Mouse (Mus musculus): ENCODE measurements around the gene Tenm4.

Tenm4 gene

GRCm38 (mm10) chr7:96204809-96205350 lies 33.8 kb downstream of the Tenm4 start:
- no peak for DNase-seq

GRCm38 (mm10) chr7:96207071-96207470 lies 36.0 kb downstream of the Tenm4 start:
- DNase-seq = no peak

DNA sequence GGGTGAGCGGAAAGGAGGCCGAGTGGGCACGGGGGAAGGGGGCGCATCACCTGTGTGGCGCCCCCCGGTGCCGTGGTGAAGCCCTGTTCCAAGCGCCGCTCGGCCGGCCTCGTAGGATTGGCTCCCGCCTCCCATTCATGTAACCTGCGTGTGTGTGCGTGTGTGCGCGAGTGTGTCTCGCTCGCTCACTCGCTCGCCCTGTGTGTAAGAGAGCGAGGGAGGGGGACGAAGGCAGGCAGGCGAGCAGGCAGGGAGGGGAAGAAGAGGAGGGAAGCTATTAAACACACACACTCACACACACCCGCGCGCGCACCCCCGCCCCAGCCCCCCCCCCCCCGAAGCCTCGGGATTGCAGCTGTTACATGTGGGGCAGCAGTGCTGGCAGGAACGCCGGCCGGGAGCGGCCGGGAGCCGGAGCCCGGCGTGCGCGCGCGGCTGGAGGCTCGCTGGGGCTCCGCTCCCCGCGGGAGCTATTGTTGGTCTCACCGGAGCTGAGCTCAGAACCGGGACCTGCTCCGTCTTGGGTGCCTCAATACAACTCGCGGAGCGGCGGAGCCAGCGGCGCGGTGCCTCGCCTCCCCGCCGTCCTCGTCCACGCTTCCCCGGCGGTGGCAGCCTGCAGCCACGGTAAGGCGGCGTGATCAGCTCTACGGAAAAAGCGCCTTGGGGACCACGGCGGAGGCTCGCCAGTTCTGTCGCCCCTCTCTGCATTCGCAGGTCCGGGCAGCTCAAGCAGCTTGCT lies 38.9 kb downstream of the Tenm4 start:
- peak; percentile 40 to 57 for DNase-seq

DNA sequence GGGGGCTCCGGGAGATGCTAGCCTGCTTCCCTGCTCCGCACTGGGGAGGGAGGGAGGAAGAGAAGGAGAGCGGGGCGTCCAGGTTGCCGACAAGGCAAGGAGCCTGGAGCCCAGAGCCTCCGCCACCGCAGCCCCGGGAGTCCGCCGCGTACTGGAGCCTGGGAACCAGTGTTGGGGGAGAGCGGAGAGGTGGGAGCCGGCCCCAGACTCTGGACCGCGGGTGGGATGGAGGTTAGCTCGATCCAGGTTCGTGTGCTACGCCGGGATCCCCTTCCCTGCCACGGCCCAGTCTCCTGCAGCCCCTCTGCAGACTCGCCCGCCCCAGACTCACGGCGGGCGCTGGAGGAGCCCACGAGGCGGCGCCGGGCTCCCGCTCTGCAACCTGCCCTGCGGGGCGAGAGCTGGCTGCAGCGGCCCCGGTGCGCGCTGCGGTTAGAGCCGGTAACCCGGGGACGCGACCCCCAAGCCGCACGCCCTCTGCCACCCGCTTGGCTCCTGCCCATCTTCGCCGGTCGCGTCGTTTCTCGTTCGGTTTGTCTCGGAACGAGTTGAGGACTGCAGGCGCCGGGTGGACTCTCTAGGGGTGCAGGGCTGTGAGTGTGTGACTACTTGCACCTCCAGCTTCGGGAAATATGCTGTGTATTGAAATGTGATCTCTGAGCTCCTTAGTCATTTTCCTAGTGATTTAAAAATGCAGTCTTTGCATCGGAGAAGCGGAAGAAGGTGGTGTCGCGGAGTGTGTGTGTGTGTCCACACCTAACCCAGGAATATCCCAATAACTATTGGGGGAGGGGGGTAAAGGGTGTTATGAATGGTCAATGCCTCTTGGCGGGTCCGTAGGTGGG lies 39.7 kb downstream of the Tenm4 start:
- peak; percentile 17 to 44 for DNase-seq

DNA sequence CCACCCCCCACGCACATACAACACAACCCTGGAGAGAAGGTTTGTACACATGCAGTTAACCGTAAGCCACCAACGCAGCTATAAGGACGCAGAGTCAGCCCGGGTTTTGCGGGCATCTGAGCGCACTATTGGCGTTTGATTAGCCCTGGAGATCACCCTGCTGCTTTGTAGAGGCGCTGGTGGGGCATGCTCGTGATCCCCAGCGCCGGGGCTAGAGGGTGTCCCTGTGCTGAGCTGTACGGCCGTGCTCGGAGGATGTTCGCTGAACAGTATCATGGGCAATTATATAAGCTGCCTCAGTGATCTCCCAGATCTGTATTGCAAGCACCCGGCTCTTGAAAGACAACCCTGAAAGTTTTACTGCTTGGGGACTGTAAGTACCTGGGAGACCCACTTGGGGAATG lies 40.6 kb downstream of the Tenm4 start:
- DNase-seq = peak in 1 of 2 experiments; percentile 31

- no peak for DNase-seq
Measured at GRCm38 (mm10) chr7:96212224-96212591, 41.2 kb downstream of the Tenm4 start.

DNA sequence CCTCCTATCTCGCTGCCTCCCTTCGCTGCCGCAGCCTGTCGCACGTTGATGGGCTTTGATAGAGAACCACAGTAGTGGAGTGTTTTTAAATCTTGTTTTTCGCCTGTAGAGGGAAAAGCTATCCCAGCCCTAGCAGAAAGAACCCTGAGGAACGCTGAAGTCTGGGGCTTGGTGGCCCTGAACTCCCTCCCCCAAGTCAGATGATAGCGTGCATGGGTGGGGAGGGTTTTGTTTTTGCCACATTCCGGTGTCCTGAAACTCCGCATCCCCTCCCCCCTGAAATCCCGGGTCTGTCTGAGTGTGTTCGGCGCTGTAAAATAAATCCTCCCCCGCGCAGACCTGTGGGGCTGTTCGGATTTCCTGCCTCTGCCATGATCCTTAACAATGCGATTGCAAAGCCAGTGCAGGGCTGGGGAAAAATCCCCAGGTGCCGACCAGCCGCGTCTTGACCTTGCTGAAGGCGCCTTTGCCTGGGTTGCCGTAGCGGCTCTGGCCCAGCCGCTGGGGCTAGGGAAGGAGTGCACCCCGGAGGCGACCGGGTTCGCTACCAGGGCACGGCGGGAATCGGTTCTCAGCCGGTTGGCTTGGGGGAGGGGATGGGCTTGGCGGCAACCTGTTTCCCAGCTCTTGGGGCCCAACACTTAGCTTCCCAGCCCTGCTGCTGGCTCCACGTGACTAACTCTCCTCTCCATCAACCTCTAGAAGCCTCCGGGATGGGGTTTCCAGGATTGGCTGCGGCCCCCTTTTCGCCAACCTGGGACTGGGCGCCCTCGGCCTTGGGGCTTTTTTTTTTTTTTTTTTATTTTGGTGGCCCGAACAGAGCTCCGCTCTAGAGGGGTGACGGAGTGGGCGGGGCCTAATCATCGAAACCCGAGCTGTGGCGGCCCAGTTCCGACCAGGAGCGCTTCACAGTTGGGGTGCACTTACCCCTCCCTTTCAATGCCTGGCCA lies 41.8 kb downstream of the Tenm4 start:
- DNase-seq = peak; percentile 26 to 44

GRCm38 (mm10) chr7:96213741-96214140 lies 42.7 kb downstream of the Tenm4 start:
- DNase-seq = no peak

- DNase-seq = no peak
Measured at GRCm38 (mm10) chr7:96214876-96215275, 43.8 kb downstream of the Tenm4 start.

DNA sequence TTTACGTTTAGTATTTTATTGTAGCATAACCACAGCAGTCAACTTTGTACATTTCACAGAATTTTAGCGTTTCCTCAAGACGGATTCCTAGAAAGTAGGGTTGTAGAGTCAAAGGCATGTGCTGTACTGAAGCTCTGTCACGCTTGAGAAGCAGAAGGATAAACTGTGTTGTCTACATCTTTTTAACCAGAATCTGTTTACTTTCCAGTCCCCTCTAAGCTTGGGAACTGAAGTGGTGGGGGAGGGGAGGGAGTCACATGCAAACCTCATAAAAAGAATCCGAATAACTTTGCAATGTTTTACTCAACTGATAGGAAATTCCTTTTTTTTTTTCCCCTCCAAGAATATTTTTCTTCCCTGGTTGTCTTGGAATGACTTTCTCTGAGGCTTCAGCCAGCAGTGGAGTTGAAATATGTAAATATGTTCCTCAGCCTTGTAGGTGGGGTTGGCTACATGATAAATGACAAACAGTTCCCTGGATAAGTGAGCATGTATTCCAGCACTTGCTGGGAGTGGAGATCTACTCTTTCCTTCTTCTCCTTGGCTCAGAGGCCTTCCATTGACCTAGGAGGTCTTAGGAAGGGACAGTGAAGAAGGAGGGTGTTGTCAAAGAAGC lies 45.0 kb downstream of the Tenm4 start:
- DNase-seq = no peak

DNA sequence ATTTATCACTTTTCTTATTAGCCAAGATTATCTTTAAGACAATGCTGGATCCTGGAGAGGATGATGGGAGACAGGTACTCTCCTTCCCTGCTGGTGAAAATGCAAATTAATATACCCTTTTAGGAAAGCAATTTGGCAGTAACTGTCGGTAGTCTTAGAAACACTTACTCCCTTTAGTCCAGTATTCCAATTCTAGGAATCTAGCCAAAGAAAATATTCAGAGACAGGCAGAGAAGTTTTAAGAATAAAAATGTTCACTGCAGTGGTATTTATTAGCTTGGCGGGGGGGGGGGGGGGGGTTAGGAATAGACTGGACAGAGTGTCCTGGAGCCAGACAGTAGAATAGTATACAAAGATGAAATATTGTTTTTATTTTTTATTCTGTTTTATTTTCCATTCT lies 48.3 kb downstream of the Tenm4 start:
- no peak for DNase-seq

DNA sequence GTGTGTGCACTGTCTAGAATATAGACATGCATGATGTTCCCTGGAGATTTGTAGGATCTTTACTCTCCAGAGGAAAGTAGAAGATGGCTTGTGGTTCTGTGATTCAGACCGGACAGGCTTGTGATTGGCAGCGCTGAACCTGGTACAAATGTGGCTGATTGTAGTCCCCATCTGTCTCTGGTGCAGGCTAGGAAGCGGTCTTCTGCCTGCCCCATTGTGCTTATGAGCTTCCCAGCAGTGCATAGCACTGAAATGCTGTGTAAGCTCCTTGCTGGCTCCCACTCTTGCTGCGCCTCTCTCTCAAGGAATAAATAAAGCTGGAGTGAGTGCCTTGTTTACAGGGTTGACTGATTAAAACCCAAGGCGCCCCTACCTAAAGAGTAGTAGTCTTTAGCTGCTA lies 49.6 kb downstream of the Tenm4 start:
- DNase-seq = no peak

- DNase-seq = no peak
Measured at GRCm38 (mm10) chr7:96222569-96222968, 51.5 kb downstream of the Tenm4 start.

- no peak for DNase-seq
Measured at GRCm38 (mm10) chr7:96228562-96229268, 57.7 kb downstream of the Tenm4 start.

DNA sequence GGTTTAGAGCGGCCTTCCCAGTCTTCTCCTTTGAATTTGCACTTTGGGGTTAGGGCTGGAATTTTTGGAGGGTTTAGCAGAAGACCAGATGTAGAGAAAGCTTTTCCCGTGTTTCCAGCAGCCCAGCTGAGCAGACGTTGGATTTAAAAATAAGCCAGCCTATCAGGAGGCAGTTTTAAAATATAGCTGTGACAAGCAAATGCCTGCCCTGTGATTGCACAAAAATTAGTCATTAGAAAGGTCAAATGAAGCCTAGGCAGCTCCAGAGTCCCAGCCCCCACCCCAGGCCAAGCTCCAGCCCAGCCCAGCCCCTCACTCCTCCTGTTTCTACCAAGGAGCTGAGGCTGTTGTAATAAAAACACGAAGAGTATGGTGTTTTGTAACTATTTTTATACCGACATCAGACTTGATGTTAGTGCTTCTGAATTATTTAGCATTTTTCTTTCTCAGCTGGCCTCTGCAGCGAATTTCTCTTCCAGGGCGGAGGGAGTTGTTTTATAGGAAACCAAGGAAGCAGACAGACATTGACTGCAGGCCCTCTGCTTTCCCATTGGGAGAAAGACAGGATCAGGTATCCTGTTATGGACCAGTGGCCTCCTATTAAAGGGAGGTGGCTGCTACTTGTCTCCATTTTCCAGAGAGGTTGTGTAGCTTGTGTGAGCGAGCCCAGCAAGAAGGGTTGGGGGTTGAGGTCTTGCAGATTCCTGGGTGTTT lies 59.1 kb downstream of the Tenm4 start:
- DNase-seq = no peak

- DNase-seq = no peak
Measured at GRCm38 (mm10) chr7:96230720-96231241, 59.7 kb downstream of the Tenm4 start.

GRCm38 (mm10) chr7:96235847-96236246 lies 64.8 kb downstream of the Tenm4 start:
- no peak for DNase-seq

GRCm38 (mm10) chr7:96240661-96241060 lies 69.6 kb downstream of the Tenm4 start:
- DNase-seq = no peak

DNA sequence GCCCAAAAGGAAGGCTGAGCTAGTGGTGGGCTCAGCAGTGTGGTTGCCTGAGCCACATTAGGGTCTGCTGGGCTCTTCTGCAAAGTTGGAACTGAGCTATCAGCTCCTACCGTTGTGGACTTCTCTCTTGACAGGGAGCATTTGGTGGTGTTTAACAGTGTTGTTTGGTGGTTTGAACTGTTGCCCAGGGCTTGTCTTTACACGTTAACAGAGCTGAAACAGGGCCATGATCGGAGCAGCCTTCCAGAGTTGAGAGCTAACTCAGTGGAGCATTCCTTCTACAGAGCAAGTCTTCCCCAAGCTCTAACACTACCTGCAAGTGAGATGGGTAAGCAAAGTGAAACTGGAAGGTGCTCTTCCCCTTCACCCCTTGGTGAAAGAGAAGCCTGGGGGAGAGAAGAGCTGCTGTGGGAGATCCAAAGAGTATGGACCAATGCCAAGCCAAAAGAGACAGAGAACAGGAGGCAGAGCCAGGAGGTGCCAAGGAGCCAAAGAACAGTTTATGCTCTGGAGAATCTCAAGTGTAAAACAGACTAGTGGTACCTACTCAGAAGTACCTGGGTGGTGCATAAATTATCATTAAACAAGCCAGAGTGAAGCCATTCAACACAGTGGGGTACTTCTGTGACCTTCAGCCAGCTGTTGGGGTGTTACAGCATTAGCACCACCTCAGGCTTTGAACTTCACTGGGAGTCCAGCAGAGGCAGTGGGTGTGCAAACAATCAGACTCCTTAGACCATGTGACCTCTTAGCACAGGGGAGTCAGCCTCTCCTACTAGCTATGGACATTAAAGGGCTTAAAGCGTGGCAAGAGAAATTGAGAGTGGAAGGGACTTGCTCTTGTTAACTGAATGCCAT lies 71.5 kb downstream of the Tenm4 start:
- DNase-seq = peak; percentile 19 to 23

- DNase-seq = no peak
Measured at GRCm38 (mm10) chr7:96244796-96245195, 73.8 kb downstream of the Tenm4 start.

Measured in cerebellum, postnatal 14 days (tissue).